Mouse (Mus musculus) cerebellum, adult 2 months (tissue): Measurements from ENCODE around the gene Hnrnpu. TPM values are rescaled to one million over a fixed set of nuclear protein-coding genes. Genes with fewer than 3 reads are reported as not detected.

Experiments used
- DNase-seq, 2 experiments: peaks; one replicate each; pipeline ENCODE4 v3.0.0; 2021
- H3K27ac ChIP-seq: fragments of 200-500 bp; 2 replicates; pipeline ENCODE4 v1.5.1; 2012; ENCODE audit warnings: low read length, control low read depth, inconsistent platforms; ENCODE audit not compliant: insufficient read depth
- H3K27me3 ChIP-seq: fragments of 200-500 bp; 2 replicates; pipeline ENCODE4 v1.6.1; 2012; ENCODE audit warnings: inconsistent platforms, mild to moderate bottlenecking, low read length, moderate library complexity; ENCODE audit not compliant: control insufficient read depth, insufficient read depth
- H3K4me1 ChIP-seq: fragments of 200-500 bp; 2 replicates; pipeline ENCODE4 v1.6.1; 2011; ENCODE audit warnings: low read length; ENCODE audit not compliant: control insufficient read depth, insufficient read depth
- H3K4me3 ChIP-seq: fragments of 200-500 bp; replicated peaks from 2 replicates; pipeline ENCODE3; 2011; ENCODE audit warnings: mild to moderate bottlenecking, low read depth, low read length, control low read depth; ENCODE audit not compliant: insufficient read depth
- CTCF ChIP-seq: fragments of 200-500 bp; IDR thresholded peaks from 2 replicates; pipeline ENCODE4 v1.5.1; 2011; ENCODE audit warnings: low read depth, mild to moderate bottlenecking, control low read depth, low read length, moderate library complexity, borderline replicate concordance; ENCODE audit not compliant: insufficient read depth
- POLR2A ChIP-seq: fragments of 200-500 bp; IDR thresholded peaks from 2 replicates; pipeline ENCODE4 v1.6.1; 2011; ENCODE audit warnings: low read length, control low read depth, borderline replicate concordance; ENCODE audit not compliant: insufficient read depth
- WGBS: fragments of 180-500 bp; shearing (Covaris S2); methylation state at CpG from one replicate; pipeline ENCODE4 v1.1.7; 2018; 5-methylcytosine and 5-hydroxymethylcytosine counted together
- polyA plus RNA-seq: library from polyadenylated mRNA; depleted of rRNA; stranded (reverse); fragments of >200 nt; gene quantifications from 2 replicates; pipeline ENCODE4 v1.2.3, GENCODE M21; 2012

The Hnrnpu gene
- polyA plus RNA-seq, 1 experiment, result 365 TPM

- H3K27me3 ChIP-seq, result no peaks in the 10 kb centered on the region
- no peak overlapping the region for H3K4me3 ChIP-seq
- DNase-seq, result no peak
- no peak for TF ChIP-seq POLR2A
- TF ChIP-seq CTCF, result no peak
- H3K4me1 ChIP-seq, result peaks cover 9% of the 10 kb centered on the region; the same call in 1 of the 2 replicates
- no peak overlapping the region for H3K27ac ChIP-seq
- WGBS, result 82% methylated on average over 1 of the region's 1 CpGs
Measured at GRCm38 (mm10) chr1:178323235-178323634, 14.4 kb downstream of the Hnrnpu start.

- H3K27me3 ChIP-seq, result no peaks in the 10 kb centered on the region
- H3K4me1 ChIP-seq, result peaks cover 9% of the 10 kb centered on the region; the same call in 1 of the 2 replicates
- DNase-seq, result no peak
- H3K4me3 ChIP-seq, result no peak overlapping the region
- 46% methylated on average over 4 of the region's 4 CpGs for WGBS
- no peak for TF ChIP-seq CTCF
- no peak for TF ChIP-seq POLR2A
- H3K27ac ChIP-seq, result no peak overlapping the region
Measured at GRCm38 (mm10) chr1:178321730-178322357, 15.8 kb downstream of the Hnrnpu start.

- WGBS, result 17% methylated on average over 5 of the region's 5 CpGs
- Histone ChIP-seq H3K4me3 (peak overlapping the region; percentile 33), H3K4me1 (peaks cover 9% of the 10 kb centered on the region; the same call in 1 of the 2 replicates), H3K27ac (no peak overlapping the region), H3K27me3 (no peaks in the 10 kb centered on the region)
- DNase-seq, result no peak
- TF ChIP-seq CTCF (no peak), POLR2A (no peak)
Measured at GRCm38 (mm10) chr1:178320723-178321590, 16.6 kb downstream of the Hnrnpu start.

GRCm38 (mm10) chr1:178320038-178320722 lies 17.4 kb downstream of the Hnrnpu start:
- Histone ChIP-seq H3K4me1 (peaks cover 9% of the 10 kb centered on the region; the same call in 1 of the 2 replicates), H3K27me3 (no peaks in the 10 kb centered on the region), H3K4me3 (peak overlapping the region; percentile 76), H3K27ac (no peak overlapping the region)
- no peak for TF ChIP-seq POLR2A
- no peak for TF ChIP-seq CTCF
- no peak for DNase-seq
- 8% methylated on average over 8 of the region's 8 CpGs for WGBS

- H3K4me3 ChIP-seq, result peak overlapping the region; percentile 76
- DNase-seq, result peak in 1 of 2 experiments; percentile 65
- TF ChIP-seq POLR2A (no peak), CTCF (no peak)
- no peaks in the 10 kb centered on the region for H3K27me3 ChIP-seq
- H3K27ac ChIP-seq, result peak overlapping the region; percentile 93; the same call in 1 of the 2 replicates
- WGBS, result 0% methylated on average over 12 of the region's 12 CpGs
- H3K4me1 ChIP-seq, result peaks cover 9% of the 10 kb centered on the region; the same call in 1 of the 2 replicates
Measured at GRCm38 (mm10) chr1:178319295-178320037, 18.1 kb downstream of the Hnrnpu start.

GRCm38 (mm10) chr1:178318389-178319184 lies 19.0 kb downstream of the Hnrnpu start, which contains the start of gene Cox20:
Gene Cox20 (plus strand): TSS chr1:178319130.
- peak within 1 kb of the TSS; percentile 93 for H3K27ac ChIP-seq
- peak; percentile 97 to 98 for DNase-seq
- no peaks in the 10 kb centered on the region for H3K27me3 ChIP-seq
- under 1% methylated on average over 83 of the region's 83 CpGs for WGBS
- peak within 1 kb of the TSS; percentile 76 for H3K4me3 ChIP-seq
- peaks cover 9% of the 10 kb centered on the region; the same call in 1 of the 2 replicates for H3K4me1 ChIP-seq
- peak; percentile 60; the same call in 1 of the 2 replicates for TF ChIP-seq POLR2A
- TF ChIP-seq CTCF, result no peak

GRCm38 (mm10) chr1:178318002-178318388 lies 19.6 kb downstream of the Hnrnpu start:
- WGBS, result 0% methylated on average over 17 of the region's 17 CpGs
- Histone ChIP-seq H3K27me3 (no peaks in the 10 kb centered on the region), H3K27ac (peak overlapping the region; percentile 93), H3K4me1 (peaks cover 9% of the 10 kb centered on the region; the same call in 1 of the 2 replicates), H3K4me3 (peak overlapping the region; percentile 76)
- no peak for DNase-seq
- TF ChIP-seq POLR2A, result peak; percentile 75; the same call in 1 of the 2 replicates
- no peak for TF ChIP-seq CTCF
